Mouse (Mus musculus): ENCODE results near the gene Ncapd2.

Gene Ncapd2

GRCm38 (mm10) chr6:125191332-125192015 is at the start of gene Ncapd2, which contains the start of gene Mrpl51:
TSS of gene Ncapd2 (minus strand) at chr6:125191701.
TSS of gene Mrpl51 (plus strand) at chr6:125191801.
- DNase-seq (ENCODE audit: low spot score in 2 of 2): peak; percentile 96 to 98

- no peak for DNase-seq (ENCODE audit: low spot score in 2 of 2)
These were observed 49.1 kb upstream of the Ncapd2 start for GRCm38 (mm10) chr6:125240617-125241016.

- DNase-seq (ENCODE audit: low spot score in 2 of 2): no peak
These were observed 48.0 kb upstream of the Ncapd2 start for GRCm38 (mm10) chr6:125239547-125239946.

GRCm38 (mm10) chr6:125238396-125238795 is 46.9 kb upstream of the Ncapd2 start:
- peak; percentile 79 to 83 for DNase-seq (ENCODE audit: low spot score in 2 of 2)

GRCm38 (mm10) chr6:125237421-125237820 is 45.9 kb upstream of the Ncapd2 start:
- no peak for DNase-seq (ENCODE audit: low spot score in 2 of 2)

- DNase-seq (ENCODE audit: low spot score in 2 of 2): peak; percentile 81 to 82
These were observed 45.3 kb upstream of the Ncapd2 start, which contains the start of gene Cd27 for GRCm38 (mm10) chr6:125236782-125237181. TSS of gene Cd27 (minus strand) at chr6:125237010.

GRCm38 (mm10) chr6:125236341-125236740 is 44.8 kb upstream of the Ncapd2 start:
- DNase-seq (ENCODE audit: low spot score in 2 of 2): no peak

GRCm38 (mm10) chr6:125234520-125234828 is 43.0 kb upstream of the Ncapd2 start:
- no peak for DNase-seq (ENCODE audit: low spot score in 2 of 2)

- no peak for DNase-seq (ENCODE audit: low spot score in 2 of 2)
These were observed 42.5 kb upstream of the Ncapd2 start for GRCm38 (mm10) chr6:125233816-125234519.

GRCm38 (mm10) chr6:125232516-125232915 is 41.0 kb upstream of the Ncapd2 start:
- DNase-seq (ENCODE audit: low spot score in 2 of 2): no peak

GRCm38 (mm10) chr6:125232045-125232437 is 40.5 kb upstream of the Ncapd2 start:
- no peak for DNase-seq (ENCODE audit: low spot score in 2 of 2)

GRCm38 (mm10) chr6:125231117-125232044 is 39.9 kb upstream of the Ncapd2 start, which contains the start of gene Tapbpl:
TSS of gene Tapbpl (minus strand) at chr6:125231860.
- DNase-seq (ENCODE audit: low spot score in 2 of 2): peak; percentile 78 to 80

GRCm38 (mm10) chr6:125230571-125230970 is 39.1 kb upstream of the Ncapd2 start:
- peak in 1 of 2 experiments; percentile 36 for DNase-seq (ENCODE audit: low spot score in 2 of 2)

GRCm38 (mm10) chr6:125225518-125226115 is 34.1 kb upstream of the Ncapd2 start:
- DNase-seq (ENCODE audit: low spot score in 2 of 2): peak in 1 of 2 experiments; percentile 42

GRCm38 (mm10) chr6:125222577-125222976 is 31.1 kb upstream of the Ncapd2 start:
- peak in 1 of 2 experiments; percentile 49 for DNase-seq (ENCODE audit: low spot score in 2 of 2)

GRCm38 (mm10) chr6:125222146-125222545 is 30.6 kb upstream of the Ncapd2 start:
- peak; percentile 89 to 96 for DNase-seq (ENCODE audit: low spot score in 2 of 2)

GRCm38 (mm10) chr6:125221115-125221745 is 29.7 kb upstream of the Ncapd2 start:
- DNase-seq (ENCODE audit: low spot score in 2 of 2): peak in 1 of 2 experiments; percentile 37

- DNase-seq (ENCODE audit: low spot score in 2 of 2): peak; percentile 72 to 83
These were observed 27.5 kb upstream of the Ncapd2 start for GRCm38 (mm10) chr6:125218963-125219362.

GRCm38 (mm10) chr6:125217899-125218298 is 26.4 kb upstream of the Ncapd2 start:
- no peak for DNase-seq (ENCODE audit: low spot score in 2 of 2)

GRCm38 (mm10) chr6:125216898-125217297 is 25.4 kb upstream of the Ncapd2 start:
- no peak for DNase-seq (ENCODE audit: low spot score in 2 of 2)

All from thymus, postnatal 10 days (tissue).